Mouse (Mus musculus) hindbrain, embryonic 12.5 days (tissue): Measurements from ENCODE around the gene Cyp4a31. TPM values are rescaled to one million over a fixed set of nuclear protein-coding genes. Genes with fewer than 3 reads are reported as not detected.
"Not testable (repeated sequence)": the region's sequence is repeated elsewhere in the genome, so short reads cannot be mapped to it uniquely, and the experiment has no call there.

Experiments used
- ATAC-seq: fragments of 200-750 bp; cut with Nextera tagmentation; 2 replicates; pipeline ENCODE4 v1.8.0; 2017; ENCODE audit warnings: moderate TSS enrichment; ENCODE audit not compliant: low FRiP score
- H3K27ac ChIP-seq: fragments of 300-500 bp; sonication (generic); 2 replicates; pipeline ENCODE4 v1.5.1; 2016; ENCODE audit warnings: mild to moderate bottlenecking
- H3K27me3 ChIP-seq: fragments of 300-500 bp; sonication (generic); 2 replicates; pipeline ENCODE4 v1.6.1; 2016; ENCODE audit warnings: mild to moderate bottlenecking
- H3K36me3 ChIP-seq: fragments of 300-500 bp; sonication (generic); 2 replicates; pipeline ENCODE4 v1.6.1; 2016; ENCODE audit warnings: mild to moderate bottlenecking
- H3K4me1 ChIP-seq: fragments of 300-500 bp; sonication (generic); 2 replicates; pipeline ENCODE4 v1.6.1; 2016
- H3K4me2 ChIP-seq: fragments of 300-500 bp; sonication (generic); replicated peaks from 2 replicates; pipeline ENCODE4 v1.6.1; 2016; ENCODE audit warnings: mild to moderate bottlenecking
- H3K4me3 ChIP-seq: fragments of 300-500 bp; sonication (generic); 2 replicates; pipeline ENCODE4 v1.5.1; 2016; ENCODE audit warnings: mild to moderate bottlenecking
- H3K9ac ChIP-seq: fragments of 300-500 bp; sonication (generic); 2 replicates; pipeline ENCODE4 v1.6.1; 2016; ENCODE audit warnings: mild to moderate bottlenecking, moderate library complexity
- H3K9me3 ChIP-seq: fragments of 300-500 bp; sonication (generic); replicated peaks from 2 replicates; pipeline ENCODE4 v1.6.1; 2016; ENCODE audit warnings: mild to moderate bottlenecking
- WGBS: fragments of 180-500 bp; shearing (Covaris S2); methylation state at CpG from one replicate; pipeline ENCODE4 v1.1.7; 2016; 5-methylcytosine and 5-hydroxymethylcytosine counted together
- polyA plus RNA-seq: library from polyadenylated mRNA; unstranded; fragments of >200 nt; fragmentation: Nextera tagmentation; extraction: Ambion mirVana; gene quantifications from 2 replicates; pipeline ENCODE4 v1.2.1, GENCODE M21; 2016

Cyp4a31 gene
- polyA plus RNA-seq, result not detected in 2 replicates

- no peak within 1 kb of the TSS for H3K4me3 ChIP-seq
- no peak within 1 kb of the TSS for H3K4me2 ChIP-seq
- WGBS, result 84% methylated on average over 3 of the region's 3 CpGs
Measured at GRCm38 (mm10) chr4:115563401-115563800, at the start of gene Cyp4a31. Cyp4a31 (plus strand) TSS chr4:115563649.

DNA sequence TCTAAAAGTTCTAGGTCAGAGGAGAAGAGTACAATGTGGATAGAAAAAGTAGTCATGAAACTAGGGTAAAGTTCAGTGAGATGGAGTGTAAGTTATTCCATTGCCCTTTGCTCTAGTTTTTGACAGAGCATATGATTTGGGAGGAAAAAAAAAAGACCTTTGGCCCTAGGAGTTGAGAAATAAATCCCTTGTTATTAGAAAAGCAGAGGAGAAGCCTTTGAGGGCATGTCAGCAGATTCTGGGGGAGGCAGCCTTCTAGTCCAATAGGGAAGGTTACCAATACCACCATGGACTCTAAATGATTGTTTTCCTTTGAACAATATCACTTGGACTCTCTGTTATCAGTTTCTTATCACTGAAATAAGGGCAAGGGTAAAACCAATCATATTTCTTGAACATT lies 49.5 kb upstream of the Cyp4a31 start:
- not testable (repeated sequence) for ATAC-seq, H3K9ac ChIP-seq, H3K27me3 ChIP-seq, H3K9me3 ChIP-seq, H3K4me3 ChIP-seq, H3K36me3 ChIP-seq, H3K4me1 ChIP-seq, H3K4me2 ChIP-seq, H3K27ac ChIP-seq

More at GRCm38 (mm10) chr4:115563401-115563800, at the start of gene Cyp4a31:
- Histone ChIP-seq H3K36me3 (no peaks in the 10 kb centered on the region), H3K27me3 (no peaks in the 10 kb centered on the region), H3K4me1 (no peaks in the 10 kb centered on the region), H3K9ac (no peak within 1 kb of the TSS), H3K9me3 (no peaks in the 10 kb centered on the region), H3K27ac (no peak within 1 kb of the TSS)
- ATAC-seq, result no peak

- not testable (repeated sequence) for ATAC-seq, H3K4me2 ChIP-seq, H3K27me3 ChIP-seq, H3K4me1 ChIP-seq, H3K9ac ChIP-seq, H3K27ac ChIP-seq, H3K4me3 ChIP-seq, H3K36me3 ChIP-seq, H3K9me3 ChIP-seq
- 83% methylated on average over 5 of the region's 5 CpGs for WGBS
Measured at GRCm38 (mm10) chr4:115518000-115518399, 45.4 kb upstream of the Cyp4a31 start, which contains the start of gene Cyp4a10. Cyp4a10 (plus strand) TSS chr4:115518264.

GRCm38 (mm10) chr4:115519444-115519843 lies 44.0 kb upstream of the Cyp4a31 start:
- Histone ChIP-seq H3K9ac (no peak overlapping the region), H3K4me3 (no peak overlapping the region), H3K27me3 (no peaks in the 10 kb centered on the region), H3K9me3 (no peaks in the 10 kb centered on the region), H3K4me2 (no peak overlapping the region), H3K4me1 (no peaks in the 10 kb centered on the region), H3K36me3 (no peaks in the 10 kb centered on the region), H3K27ac (no peak overlapping the region)
- no peak for ATAC-seq
- 80% methylated on average over 4 of the region's 4 CpGs for WGBS

GRCm38 (mm10) chr4:115521766-115522165 lies 41.7 kb upstream of the Cyp4a31 start:
- Histone ChIP-seq H3K9me3 (no peaks in the 10 kb centered on the region), H3K36me3 (no peaks in the 10 kb centered on the region), H3K9ac (no peak overlapping the region), H3K27me3 (no peaks in the 10 kb centered on the region), H3K4me1 (no peaks in the 10 kb centered on the region), H3K4me2 (no peak overlapping the region), H3K27ac (no peak overlapping the region), H3K4me3 (no peak overlapping the region)
- no peak for ATAC-seq
- WGBS, result 97% methylated on average over 2 of the region's 2 CpGs

DNA sequence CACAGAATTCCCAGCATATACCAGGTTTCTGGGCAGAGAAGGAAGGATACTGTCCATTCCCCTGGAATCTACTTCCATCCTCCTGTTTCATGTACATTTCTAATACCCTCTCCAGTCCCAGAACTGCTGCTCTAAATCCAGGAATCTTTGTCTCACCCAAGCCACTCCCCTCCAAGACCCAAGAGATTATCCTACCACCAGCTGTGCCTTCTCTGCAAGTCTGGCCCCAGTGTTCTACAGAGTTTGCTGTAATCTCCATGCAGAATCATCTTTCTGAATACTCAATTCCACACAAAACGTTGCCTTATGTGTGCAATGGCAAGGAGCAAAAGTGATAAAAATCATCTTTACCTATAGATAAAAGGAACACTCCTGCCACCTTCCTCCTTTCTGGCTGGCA lies 18.3 kb upstream of the Cyp4a31 start:
- ATAC-seq, result no peak
- Histone ChIP-seq H3K27me3 (no peaks in the 10 kb centered on the region), H3K27ac (no peak overlapping the region), H3K4me2 (no peak overlapping the region), H3K9me3 (no peaks in the 10 kb centered on the region), H3K36me3 (no peaks in the 10 kb centered on the region), H3K9ac (no peak overlapping the region), H3K4me1 (no peaks in the 10 kb centered on the region), H3K4me3 (no peak overlapping the region)
- WGBS, result 47% methylated on average over 1 of the region's 1 CpGs

GRCm38 (mm10) chr4:115546141-115546828 lies 17.2 kb upstream of the Cyp4a31 start:
- ATAC-seq, result no peak
- Histone ChIP-seq H3K4me2 (no peak overlapping the region), H3K36me3 (no peaks in the 10 kb centered on the region), H3K4me1 (no peaks in the 10 kb centered on the region), H3K27me3 (no peaks in the 10 kb centered on the region), H3K9me3 (no peaks in the 10 kb centered on the region), H3K27ac (no peak overlapping the region), H3K4me3 (no peak overlapping the region), H3K9ac (no peak overlapping the region)
- WGBS, result 86% methylated on average over 2 of the region's 2 CpGs

GRCm38 (mm10) chr4:115552726-115553125 lies 10.7 kb upstream of the Cyp4a31 start:
- no peaks in the 10 kb centered on the region for H3K36me3 ChIP-seq
- WGBS, result 84% methylated on average over 3 of the region's 3 CpGs

GRCm38 (mm10) chr4:115555513-115555912 lies 7.9 kb upstream of the Cyp4a31 start:
- Histone ChIP-seq H3K4me2 (no peak overlapping the region), H3K4me3 (no peak overlapping the region), H3K27me3 (no peaks in the 10 kb centered on the region), H3K9me3 (no peaks in the 10 kb centered on the region), H3K36me3 (no peaks in the 10 kb centered on the region), H3K27ac (no peak overlapping the region), H3K4me1 (no peaks in the 10 kb centered on the region), H3K9ac (no peak overlapping the region)
- ATAC-seq, result no peak
- 63% methylated on average over 2 of the region's 2 CpGs for WGBS

More at GRCm38 (mm10) chr4:115552726-115553125, 10.7 kb upstream of the Cyp4a31 start:
- Histone ChIP-seq H3K4me3 (no peak overlapping the region), H3K27ac (no peak overlapping the region), H3K4me1 (no peaks in the 10 kb centered on the region), H3K4me2 (no peak overlapping the region), H3K9me3 (no peaks in the 10 kb centered on the region), H3K9ac (no peak overlapping the region), H3K27me3 (no peaks in the 10 kb centered on the region)
- ATAC-seq, result no peak

DNA sequence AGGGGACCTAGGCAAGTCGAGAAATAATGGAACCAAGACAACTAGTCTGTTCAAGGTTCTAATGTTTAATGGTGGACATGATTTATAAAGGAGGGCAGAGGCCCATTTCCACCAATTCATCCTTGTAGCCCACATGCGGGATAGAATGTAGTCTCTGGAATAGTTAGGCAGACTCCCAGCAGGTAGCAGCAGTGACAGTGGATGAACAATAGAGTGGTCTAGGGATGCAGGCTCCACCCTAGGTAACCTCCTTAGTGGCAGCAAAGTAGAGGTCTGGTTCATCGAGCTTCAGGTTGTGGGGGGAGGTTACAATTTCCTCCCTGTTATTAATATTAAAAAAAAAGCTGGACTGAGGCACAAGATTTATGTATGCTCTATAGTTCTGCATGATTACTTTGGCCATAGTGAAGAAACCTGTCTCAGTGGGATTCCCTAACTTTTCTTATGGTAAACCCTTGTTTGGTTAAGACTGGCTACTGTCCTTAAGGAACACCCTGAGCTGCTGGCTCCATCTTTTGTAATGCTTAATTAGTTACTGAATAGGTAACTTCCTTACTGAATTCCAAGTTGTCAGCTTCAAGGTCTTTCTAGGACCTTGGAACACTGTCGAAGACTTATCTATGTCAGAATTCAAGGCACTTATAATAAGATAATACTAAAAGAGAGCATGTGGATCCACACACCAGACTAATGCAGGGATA lies 5.4 kb upstream of the Cyp4a31 start:
- no peaks in the 10 kb centered on the region for H3K27me3 ChIP-seq
- H3K9me3 ChIP-seq, result no peaks in the 10 kb centered on the region
- no peak overlapping the region for H3K27ac ChIP-seq
- H3K4me2 ChIP-seq, result no peak overlapping the region
- H3K4me3 ChIP-seq, result no peak overlapping the region
- no peaks in the 10 kb centered on the region for H3K4me1 ChIP-seq
- ATAC-seq, result no peak
- H3K9ac ChIP-seq, result no peak overlapping the region
- 53% methylated on average over 4 of the region's 4 CpGs for WGBS
- no peaks in the 10 kb centered on the region for H3K36me3 ChIP-seq

DNA sequence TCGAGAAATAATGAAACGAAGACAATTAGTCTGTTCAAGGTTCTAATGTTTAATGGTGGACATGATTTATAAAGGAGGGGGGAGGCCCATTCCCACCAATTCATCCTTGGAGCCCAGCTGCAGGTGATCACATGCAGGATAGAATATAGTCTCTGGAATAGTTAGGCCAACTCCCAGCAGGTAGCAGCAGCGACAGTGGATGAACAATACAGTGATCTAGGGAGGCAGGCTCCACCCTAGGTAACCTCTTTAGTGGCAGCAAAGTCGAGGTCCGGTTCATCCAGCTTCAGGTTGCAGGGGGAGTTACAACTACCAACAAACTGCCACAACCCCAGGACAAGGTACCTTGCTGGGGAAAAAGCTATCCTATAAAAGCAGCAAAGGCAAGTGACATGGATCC lies 2.2 kb upstream of the Cyp4a31 start:
- not testable (repeated sequence) for H3K27ac ChIP-seq, H3K9me3 ChIP-seq, H3K36me3 ChIP-seq, H3K4me3 ChIP-seq, H3K9ac ChIP-seq, H3K4me1 ChIP-seq, H3K27me3 ChIP-seq, H3K4me2 ChIP-seq, ATAC-seq
- WGBS, result 58% methylated on average over 5 of the region's 5 CpGs

DNA sequence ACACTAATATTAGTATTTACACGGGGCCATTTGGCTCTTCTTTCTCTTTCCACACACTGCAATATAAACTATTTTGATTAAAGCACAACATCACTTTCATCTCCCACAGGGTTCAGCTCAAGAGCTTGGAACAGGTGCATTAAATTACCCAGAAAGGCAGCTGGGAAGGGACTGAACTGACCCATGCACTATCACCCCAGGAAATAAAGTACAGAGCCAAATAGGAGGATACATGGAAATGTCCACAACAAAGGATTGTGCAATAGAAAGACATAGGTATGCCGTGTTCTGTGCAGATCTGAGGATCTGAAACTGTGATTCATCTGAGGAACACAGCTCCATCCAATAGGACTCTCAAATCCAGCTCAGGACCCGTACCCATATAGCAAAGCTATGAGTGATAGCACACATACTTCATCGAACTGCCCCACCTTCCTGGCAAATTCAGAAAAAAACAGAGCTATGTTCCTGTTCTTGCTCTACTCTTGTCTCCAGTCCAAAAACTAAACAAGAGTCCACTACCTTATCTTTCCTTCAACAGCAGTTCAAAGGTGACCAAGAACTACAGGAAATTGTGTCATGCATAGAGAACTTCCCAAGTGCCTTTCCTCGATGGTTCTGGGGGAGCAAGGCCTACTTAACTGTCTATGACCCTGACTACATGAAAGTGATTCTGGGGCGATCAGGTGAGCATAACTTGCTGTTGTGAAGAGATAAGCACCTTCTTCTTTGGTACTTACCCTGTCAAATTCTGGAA lies 1.2 kb downstream of the Cyp4a31 start:
- not testable (repeated sequence) for H3K4me1 ChIP-seq, H3K4me2 ChIP-seq, H3K27ac ChIP-seq, H3K9ac ChIP-seq, H3K36me3 ChIP-seq, ATAC-seq, H3K27me3 ChIP-seq, H3K9me3 ChIP-seq, H3K4me3 ChIP-seq
- WGBS, result 79% methylated on average over 6 of the region's 6 CpGs
